Comparison of ENCODE assay signal across 28 mouse cellular contexts in genomic region chrX:57288458-57288857, GRCm38 (mm10). TPM values are rescaled to one million over a fixed set of nuclear protein-coding genes. Genes with fewer than 3 reads are reported as not detected.
A peak's percentile ranks its signal among the peaks of the same experiment; 100 is the strongest.
DNase-seq lines count a peak whose midpoint lies in the region; ATAC-seq and TF ChIP-seq lines count a peak whose summit lies in the region.
"Had no signal": no experiment of that assay in that cellular context is flagged by ENCODE, and none has a peak within 500 bp of the region (broad histone marks: within the 10 kb centered on the region; RNA-seq: fewer than 3 reads in every experiment).

No protein-coding gene starts in this region.

- no peak for ATAC-seq in heart, embryonic 13.5 days (ENCODE audit: extremely low read depth, insufficient number of reproducible peaks, low FRiP score, low TSS enrichment)
- no peak for ATAC-seq in midbrain, postnatal 0 days (ENCODE audit: low FRiP score)
- ATAC-seq: activated CD4-positive, CD25-positive, alpha-beta regulatory T cell, adult 4 months; forebrain, embryonic 15.5 days; hindbrain, embryonic 16.5 days; intestine, embryonic 15.5 days had no signal

- H3K27me3 ChIP-seq in heart, embryonic 13.5 days (replicated peaks): no peaks in the 10 kb centered on the region
- no peaks in the 10 kb centered on the region for H3K27me3 ChIP-seq in midbrain, postnatal 0 days (ENCODE audit: insufficient read depth, low read length)
- H3K27me3 ChIP-seq: embryonic facial prominence, embryonic 13.5 days; forebrain, embryonic 12.5 days; forebrain, embryonic 15.5 days; hindbrain, embryonic 13.5 days; intestine, embryonic 15.5 days had no signal

- H3K4me2 ChIP-seq in heart, embryonic 13.5 days: no peak overlapping the region
- no peak overlapping the region for H3K4me2 ChIP-seq in midbrain, postnatal 0 days (ENCODE audit: low read depth, low read length, poor library complexity, severe bottlenecking)
- H3K4me2 ChIP-seq: embryonic facial prominence, embryonic 13.5 days; forebrain, embryonic 12.5 days; forebrain, embryonic 15.5 days; hindbrain, embryonic 13.5 days; intestine, embryonic 15.5 days had no signal

- 0 out of 2 replicates have a peak overlapping the region, but pooled peaks have one; percentile 24 for H3K27ac ChIP-seq in heart, embryonic 13.5 days (replicated peaks)
- no peak overlapping the region for H3K27ac ChIP-seq in midbrain, postnatal 0 days (ENCODE audit: low read depth, low read length)
- H3K27ac ChIP-seq: embryonic facial prominence, embryonic 10.5 days; embryonic facial prominence, embryonic 13.5 days; forebrain, embryonic 12.5 days; forebrain, embryonic 15.5 days; heart, embryonic 10.5 days; hindbrain, embryonic 10.5 days; hindbrain, embryonic 13.5 days; intestine, embryonic 15.5 days had no signal

- 39% methylated on average over 3 of the region's 3 CpGs for WGBS in heart, embryonic 13.5 days
- 77% methylated on average over 3 of the region's 3 CpGs for WGBS in midbrain, postnatal 0 days

- DNase-seq in gastrocnemius, adult 18-20 months (ENCODE audit: low spot score): peak; percentile 42
- DNase-seq in gastrocnemius, postnatal 36 days: no peak
- DNase-seq in heart, postnatal 10 days: no peak
- peak; percentile 5 for DNase-seq in adipocyte (ENCODE audit: low spot score)
- no peak for DNase-seq in midbrain, postnatal 0 days (ENCODE audit: low spot score)
- DNase-seq: adrenal gland, postnatal 10 days; adrenal gland, postnatal 36 days; cerebellum, adult 11 months; cerebellum, adult 2 months; cerebellum, adult 9-11 months; cerebellum, postnatal 36 days; embryo, embryonic 11 days; gastrocnemius, postnatal 25 days; heart, postnatal 36 days; kidney, adult 11 months; kidney, adult 8-10 months had no signal

- no peak overlapping the region for H3K4me3 ChIP-seq in heart, embryonic 13.5 days
- no peak overlapping the region for H3K4me3 ChIP-seq in midbrain, postnatal 0 days (ENCODE audit: low read depth, low read length)
- H3K4me3 ChIP-seq: embryonic facial prominence, embryonic 10.5 days; embryonic facial prominence, embryonic 13.5 days; erythroblast, embryonic 14.5 days; forebrain, embryonic 12.5 days; forebrain, embryonic 15.5 days; heart, embryonic 10.5 days; hindbrain, embryonic 10.5 days; hindbrain, embryonic 13.5 days; intestine, embryonic 15.5 days had no signal

- intact Hi-C loops in gastrocnemius, postnatal 36 days (cut with DNase I): no loop called here
- intact Hi-C loops in heart, postnatal 10 days (cut with DNase I): no loop called here

- H3K9ac ChIP-seq in heart, embryonic 13.5 days: no peak overlapping the region
- H3K9ac ChIP-seq in midbrain, postnatal 0 days (replicated peaks; ENCODE audit: low read length, poor library complexity, severe bottlenecking): no peak overlapping the region
- H3K9ac ChIP-seq: embryonic facial prominence, embryonic 13.5 days; forebrain, embryonic 12.5 days; forebrain, embryonic 15.5 days; hindbrain, embryonic 13.5 days; intestine, embryonic 15.5 days had no signal

- TF ChIP-seq CTCF in midbrain, postnatal 0 days (IDR thresholded peaks at IDR 0.05): no peak

- H3K4me1 ChIP-seq in heart, embryonic 13.5 days: peaks cover 6% of the 10 kb centered on the region; the same call in 1 of the 2 replicates
- H3K4me1 ChIP-seq in midbrain, postnatal 0 days (ENCODE audit: insufficient read depth, low read length): no peaks in the 10 kb centered on the region
- H3K4me1 ChIP-seq: embryonic facial prominence, embryonic 10.5 days; embryonic facial prominence, embryonic 13.5 days; forebrain, embryonic 12.5 days; forebrain, embryonic 15.5 days; heart, embryonic 10.5 days; hindbrain, embryonic 10.5 days; hindbrain, embryonic 13.5 days; intestine, embryonic 15.5 days had no signal

- no peaks in the 10 kb centered on the region for H3K9me3 ChIP-seq in heart, embryonic 13.5 days
- no peaks in the 10 kb centered on the region for H3K9me3 ChIP-seq in midbrain, postnatal 0 days (ENCODE audit: low read length)
- H3K9me3 ChIP-seq: embryonic facial prominence, embryonic 10.5 days; embryonic facial prominence, embryonic 13.5 days; forebrain, embryonic 12.5 days; forebrain, embryonic 15.5 days; heart, embryonic 10.5 days; hindbrain, embryonic 10.5 days; hindbrain, embryonic 13.5 days; intestine, embryonic 15.5 days had no signal

- H3K36me3 ChIP-seq in heart, embryonic 13.5 days: no peaks in the 10 kb centered on the region
- H3K36me3 ChIP-seq in midbrain, postnatal 0 days (ENCODE audit: insufficient read depth, low read length): no peaks in the 10 kb centered on the region
- H3K36me3 ChIP-seq: embryonic facial prominence, embryonic 10.5 days; embryonic facial prominence, embryonic 13.5 days; forebrain, embryonic 12.5 days; forebrain, embryonic 15.5 days; heart, embryonic 10.5 days; hindbrain, embryonic 10.5 days; hindbrain, embryonic 13.5 days; intestine, embryonic 15.5 days had no signal

RNA-seq across cellular contexts. Expression of gene Arhgef6, which starts 50.1 kb away (rescaled TPM):
- 10 to 100 TPM; 47.4 to 60.0 TPM for total RNA-seq in gastrocnemius, adult 18-20 months (2021)
- total RNA-seq in gastrocnemius, postnatal 36 days (2021): 10 to 100 TPM; 70.6 to 83.2 TPM
- polyA plus RNA-seq in heart, embryonic 13.5 days (2015; fragmentation: Nextera tagmentation; extraction: Ambion mirVana): 26.6 and 26.8 TPM in 2 replicates
- total RNA-seq in heart, postnatal 10 days (2021): 10 to 100 TPM; 77.6 to 80.0 TPM
- total RNA-seq in midbrain, postnatal 0 days (2014; rRNA removed): 8.9 and 11.6 TPM in 2 replicates
- polyA plus RNA-seq in midbrain, postnatal 0 days (2015; fragmentation: Nextera tagmentation; extraction: Ambion mirVana): 4.8 and 5.0 TPM in 2 replicates

Comparison
In these comparisons a context has a peak if more than half of its experiments do, and no peak if none do; other contexts are left out.
1. DNase-seq: peak in gastrocnemius, adult 18-20 months (single experiment) and adipocyte (single experiment); none in gastrocnemius, postnatal 36 days (0 of 2), heart, postnatal 10 days (0 of 2) and midbrain, postnatal 0 days (single experiment).